Mouse (Mus musculus) kidney, postnatal 0 days (tissue): ENCODE data around the gene Apod. TPM values are rescaled to one million over a fixed set of nuclear protein-coding genes. Genes with fewer than 3 reads are reported as not detected.

Experiments used
- ATAC-seq: fragments of 200-750 bp; cut with Nextera tagmentation; replicated peaks from 2 replicates; pipeline ENCODE4 v1.8.0; 2017; ENCODE audit warnings: low read depth, moderate number of reproducible peaks, moderate TSS enrichment, moderate library complexity; ENCODE audit not compliant: low FRiP score
- DNase-seq: peaks from one replicate; pipeline ENCODE4 v3.0.0-alpha.2; 2016; ENCODE audit warnings: low spot score
- H3K27ac ChIP-seq: fragments of 300-500 bp; sonication (generic); 2 replicates; pipeline ENCODE4 v1.5.1; 2014; ENCODE audit warnings: mild to moderate bottlenecking
- H3K27me3 ChIP-seq: fragments of 300-500 bp; sonication (generic); 2 replicates; pipeline ENCODE4 v1.6.1; 2014; ENCODE audit warnings: low read length, mixed read lengths; ENCODE audit not compliant: insufficient read depth
- H3K36me3 ChIP-seq: fragments of 300-500 bp; sonication (generic); 2 replicates; pipeline ENCODE4 v1.6.1; 2014; ENCODE audit warnings: low read length, mixed read lengths; ENCODE audit not compliant: insufficient read depth
- H3K4me1 ChIP-seq: fragments of 300-500 bp; sonication (generic); replicated peaks from 2 replicates; pipeline ENCODE4 v1.6.1; 2014; ENCODE audit warnings: antibody characterized with exemption, low read length, mixed read lengths; ENCODE audit not compliant: insufficient read depth
- H3K4me2 ChIP-seq: fragments of 300-500 bp; sonication (generic); 2 replicates; pipeline ENCODE4 v1.6.1; 2014; ENCODE audit warnings: mild to moderate bottlenecking, low read length, moderate library complexity, mixed read lengths
- H3K4me3 ChIP-seq: fragments of 300-500 bp; sonication (generic); replicated peaks from 2 replicates; pipeline ENCODE4 v1.5.1; 2014; ENCODE audit warnings: low read depth, low read length
- H3K9ac ChIP-seq: fragments of 300-500 bp; sonication (generic); 2 replicates; pipeline ENCODE4 v1.6.1; 2014; ENCODE audit warnings: low read depth, low read length
- H3K9me3 ChIP-seq: fragments of 300-500 bp; sonication (generic); replicated peaks from 2 replicates; pipeline ENCODE4 v1.6.1; 2016; ENCODE audit warnings: low read length, inconsistent platforms, mixed read lengths
- CTCF ChIP-seq: IDR thresholded peaks from 2 replicates; pipeline ENCODE4 v1.5.1; 2016; ENCODE audit warnings: antibody characterized with exemption, low read depth, mild to moderate bottlenecking, moderate library complexity
- WGBS: fragments of 180-500 bp; shearing (Covaris S2); extraction: QIAGEN DNeasy Blood & Tissue Kit; methylation state at CpG from one replicate; pipeline ENCODE4 v1.1.7; 2014; 5-methylcytosine and 5-hydroxymethylcytosine counted together
- polyA plus RNA-seq: library from polyadenylated mRNA; unstranded; fragments of >200 nt; fragmentation: Nextera tagmentation; extraction: Ambion mirVana; gene quantifications from 2 replicates; pipeline ENCODE4 v1.2.1, GENCODE M21; 2015

Gene Apod
- polyA plus RNA-seq, 1 experiment from 2014 or later: 1.9 TPM

- Histone ChIP-seq H3K4me1 (peaks cover 4% of the 10 kb centered on the region; the same call in 1 of the 2 replicates), H3K9me3 (no peaks in the 10 kb centered on the region), H3K27me3 (no peaks in the 10 kb centered on the region), H3K4me2 (no peak overlapping the region), H3K36me3 (no peaks in the 10 kb centered on the region), H3K4me3 (no peak overlapping the region), H3K27ac (no peak overlapping the region), H3K9ac (no peak overlapping the region)
- TF ChIP-seq CTCF: no peak
- ATAC-seq: no peak
- WGBS: 53% methylated on average over 4 of the region's 4 CpGs
- DNase-seq: peak; percentile 79
Measured at GRCm38 (mm10) chr16:31293761-31294160, 20.8 kb downstream of the Apod start.

GRCm38 (mm10) chr16:31290751-31291365, 23.8 kb downstream of the Apod start:
- no peak overlapping the region for H3K4me3 ChIP-seq
- peak overlapping the region; percentile 78 for H3K27ac ChIP-seq
- no peaks in the 10 kb centered on the region for H3K27me3 ChIP-seq
- peaks cover 4% of the 10 kb centered on the region; the same call in 1 of the 2 replicates for H3K4me1 ChIP-seq
- no peaks in the 10 kb centered on the region for H3K9me3 ChIP-seq
- no peak for ATAC-seq
- TF ChIP-seq CTCF: no peak
- WGBS: 68% methylated on average over 7 of the region's 7 CpGs
- no peaks in the 10 kb centered on the region for H3K36me3 ChIP-seq
- H3K4me2 ChIP-seq: no peak overlapping the region
- no peak overlapping the region for H3K9ac ChIP-seq
- DNase-seq: peak; percentile 41

- H3K9ac ChIP-seq: no peak overlapping the region
- H3K27me3 ChIP-seq: no peaks in the 10 kb centered on the region
- H3K4me3 ChIP-seq: no peak overlapping the region
- peak overlapping the region; percentile 78 for H3K27ac ChIP-seq
- H3K36me3 ChIP-seq: no peaks in the 10 kb centered on the region
- TF ChIP-seq CTCF: no peak
- 17% methylated on average over 10 of the region's 10 CpGs for WGBS
- peak; percentile 65 for ATAC-seq
- H3K4me1 ChIP-seq: peaks cover 4% of the 10 kb centered on the region; the same call in 1 of the 2 replicates
- peak; percentile 92 for DNase-seq
- H3K4me2 ChIP-seq: no peak overlapping the region
- H3K9me3 ChIP-seq: no peaks in the 10 kb centered on the region
Measured at GRCm38 (mm10) chr16:31290281-31290680, 24.3 kb downstream of the Apod start.

GRCm38 (mm10) chr16:31287712-31288111, 26.9 kb downstream of the Apod start:
- Histone ChIP-seq H3K4me2 (no peak overlapping the region), H3K36me3 (no peaks in the 10 kb centered on the region), H3K27ac (no peak overlapping the region), H3K4me1 (peaks cover 4% of the 10 kb centered on the region; the same call in 1 of the 2 replicates), H3K27me3 (no peaks in the 10 kb centered on the region), H3K9me3 (no peaks in the 10 kb centered on the region), H3K4me3 (no peak overlapping the region), H3K9ac (no peak overlapping the region)
- 81% methylated on average over 3 of the region's 3 CpGs for WGBS
- TF ChIP-seq CTCF: no peak
- DNase-seq (no peak), ATAC-seq (no peak)

GRCm38 (mm10) chr16:31286801-31287488, 27.7 kb downstream of the Apod start:
- no peaks in the 10 kb centered on the region for H3K9me3 ChIP-seq
- WGBS: 89% methylated on average over 11 of the region's 11 CpGs
- DNase-seq (no peak), ATAC-seq (no peak)
- H3K9ac ChIP-seq: no peak overlapping the region
- no peaks in the 10 kb centered on the region; the same call in 1 of the 2 replicates for H3K4me1 ChIP-seq
- no peaks in the 10 kb centered on the region for H3K36me3 ChIP-seq
- no peak overlapping the region for H3K27ac ChIP-seq
- H3K4me2 ChIP-seq: no peak overlapping the region
- H3K4me3 ChIP-seq: no peak overlapping the region
- TF ChIP-seq CTCF: no peak
- H3K27me3 ChIP-seq: no peaks in the 10 kb centered on the region

GRCm38 (mm10) chr16:31281981-31282380, 32.6 kb downstream of the Apod start:
- no peaks in the 10 kb centered on the region for H3K27me3 ChIP-seq
- WGBS: 78% methylated on average over 2 of the region's 2 CpGs

More at GRCm38 (mm10) chr16:31281981-31282380, 32.6 kb downstream of the Apod start:
- H3K9ac ChIP-seq: no peak overlapping the region
- no peak overlapping the region for H3K4me3 ChIP-seq
- no peak for ATAC-seq
- no peaks in the 10 kb centered on the region for H3K36me3 ChIP-seq
- no peaks in the 10 kb centered on the region for H3K9me3 ChIP-seq
- TF ChIP-seq CTCF: no peak
- H3K4me2 ChIP-seq: no peak overlapping the region
- H3K4me1 ChIP-seq: no peaks in the 10 kb centered on the region
- no peak overlapping the region for H3K27ac ChIP-seq
- no peak for DNase-seq
